Mouse (Mus musculus) heart, embryonic 11.5 days (tissue): Measurements from ENCODE around the gene Mgam. TPM values are rescaled to one million over a fixed set of nuclear protein-coding genes. Genes with fewer than 3 reads are reported as not detected.
"Not testable (repeated sequence)": the region's sequence is repeated elsewhere in the genome, so short reads cannot be mapped to it uniquely, and the experiment has no call there.

Source experiments
- ATAC-seq: fragments of 200-750 bp; cut with Nextera tagmentation; replicated peaks from 2 replicates; pipeline ENCODE4 v1.8.0; 2017; ENCODE audit warnings: moderate library complexity; ENCODE audit not compliant: insufficient number of reproducible peaks, low FRiP score, low TSS enrichment
- H3K27ac ChIP-seq: fragments of 300-500 bp; sonication (generic); 2 replicates; pipeline ENCODE4 v1.5.1; 2014; ENCODE audit warnings: mild to moderate bottlenecking, low read depth, low read length
- H3K27me3 ChIP-seq: fragments of 300-500 bp; sonication (generic); 2 replicates; pipeline ENCODE4 v1.6.1; 2014; ENCODE audit warnings: mild to moderate bottlenecking, low read length, mixed read lengths; ENCODE audit not compliant: control insufficient read depth, insufficient read depth
- H3K36me3 ChIP-seq: fragments of 300-500 bp; sonication (generic); 2 replicates; pipeline ENCODE4 v1.6.1; 2014; ENCODE audit warnings: mild to moderate bottlenecking, low read length, moderate library complexity, mixed read lengths; ENCODE audit not compliant: control insufficient read depth, insufficient read depth
- H3K4me1 ChIP-seq: fragments of 300-500 bp; sonication (generic); 2 replicates; pipeline ENCODE4 v1.6.1; 2014; ENCODE audit warnings: low read length; ENCODE audit not compliant: control insufficient read depth, insufficient read depth
- H3K4me2 ChIP-seq: fragments of 300-500 bp; sonication (generic); 2 replicates; pipeline ENCODE4 v1.6.1; 2014; ENCODE audit warnings: mild to moderate bottlenecking, moderate library complexity
- H3K4me3 ChIP-seq: fragments of 300-500 bp; sonication (generic); 2 replicates; pipeline ENCODE4 v1.5.1; 2014; ENCODE audit warnings: low read depth, low read length
- H3K9ac ChIP-seq: fragments of 300-500 bp; sonication (generic); 2 replicates; pipeline ENCODE4 v1.6.1; 2014; ENCODE audit warnings: mild to moderate bottlenecking, low read depth, low read length, moderate library complexity
- H3K9me3 ChIP-seq: fragments of 300-500 bp; sonication (generic); replicated peaks from 2 replicates; pipeline ENCODE4 v1.6.1; 2016; ENCODE audit warnings: low read length; ENCODE audit not compliant: control insufficient read depth
- WGBS: fragments of 180-500 bp; shearing (Covaris S2); extraction: QIAGEN DNeasy Blood & Tissue Kit; methylation state at CpG from one replicate; pipeline ENCODE4 v1.1.7; 2014; ENCODE audit not compliant: insufficient replicate concordance; 5-methylcytosine and 5-hydroxymethylcytosine counted together
- polyA plus RNA-seq: library from polyadenylated mRNA; unstranded; fragments of >200 nt; fragmentation: Nextera tagmentation; extraction: Ambion mirVana; gene quantifications from 2 replicates; pipeline ENCODE4 v1.2.1, GENCODE M21; 2014

The Mgam gene
- polyA plus RNA-seq, 1 experiment from 2014 or later, result 0.06 TPM

DNA sequence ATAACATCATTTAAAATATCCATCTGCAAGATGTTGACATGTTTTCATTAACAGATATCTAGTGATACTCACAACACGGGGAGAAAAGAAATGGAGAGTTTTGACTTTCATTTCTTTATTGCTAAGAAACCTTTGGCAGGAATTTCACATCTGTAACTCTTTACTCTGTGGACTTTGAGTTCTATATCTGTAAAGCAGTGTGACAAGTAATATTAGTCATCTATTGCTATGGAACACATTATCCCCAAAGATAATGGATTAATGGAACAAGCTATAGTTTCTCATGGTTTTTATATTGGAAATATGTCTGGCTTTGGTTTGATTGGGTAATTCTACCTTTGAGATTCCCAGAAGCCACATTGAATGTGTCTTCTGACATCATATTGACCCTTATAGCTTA is 22.3 kb downstream of the Mgam start:
- no peaks in the 10 kb centered on the region for H3K27me3 ChIP-seq
- H3K9ac ChIP-seq, result no peak overlapping the region
- no peaks in the 10 kb centered on the region for H3K36me3 ChIP-seq
- no peaks in the 10 kb centered on the region for H3K9me3 ChIP-seq
- no peak overlapping the region for H3K27ac ChIP-seq
- no peak overlapping the region for H3K4me3 ChIP-seq
- H3K4me1 ChIP-seq, result no peaks in the 10 kb centered on the region
- 80% methylated on average over 1 of the region's 1 CpGs for WGBS
- no peak for ATAC-seq
- H3K4me2 ChIP-seq, result no peak overlapping the region

DNA sequence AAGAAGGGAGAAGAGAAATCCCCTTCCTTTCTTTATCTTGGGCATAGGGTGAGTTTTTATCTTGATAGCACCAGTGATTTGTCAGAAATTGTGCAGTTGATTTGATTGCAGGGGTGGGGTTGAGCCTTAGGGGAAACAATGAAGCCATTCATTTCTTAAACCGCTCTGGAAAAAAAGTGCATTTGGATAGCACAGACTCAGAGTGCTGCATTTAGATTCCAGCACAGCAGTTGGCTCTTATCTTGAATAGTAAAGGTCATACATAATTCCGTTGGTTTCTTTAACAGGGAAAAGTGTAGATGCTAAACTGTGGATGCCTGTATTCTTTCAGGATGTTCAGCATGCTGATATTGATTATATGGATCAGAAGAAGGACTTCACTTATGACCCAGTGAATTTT is 32.3 kb downstream of the Mgam start:
- Histone ChIP-seq H3K4me1 (no peaks in the 10 kb centered on the region), H3K4me2 (no peak overlapping the region), H3K36me3 (no peaks in the 10 kb centered on the region), H3K27ac (no peak overlapping the region), H3K9ac (no peak overlapping the region), H3K4me3 (no peak overlapping the region), H3K9me3 (no peaks in the 10 kb centered on the region), H3K27me3 (no peaks in the 10 kb centered on the region)
- no peak for ATAC-seq
- WGBS, result 43% methylated on average over 2 of the region's 2 CpGs

DNA sequence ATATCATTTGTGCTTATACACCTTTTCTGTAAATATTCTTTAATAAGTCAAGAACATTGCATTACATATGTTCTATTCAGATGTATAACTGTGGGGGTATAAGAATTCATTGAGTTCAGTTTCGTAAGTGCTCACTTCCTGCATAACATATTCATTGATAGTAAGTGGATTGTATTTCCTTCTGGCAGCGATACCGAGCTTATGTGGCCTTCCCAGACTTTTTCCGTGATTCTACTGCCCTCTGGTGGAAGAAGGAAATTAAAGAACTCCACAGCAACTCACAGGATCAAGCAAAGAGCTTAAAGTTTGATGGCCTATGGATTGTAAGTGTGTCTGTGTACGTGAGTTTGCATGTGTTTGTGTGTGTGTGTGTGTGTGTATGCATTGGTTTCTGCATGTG is 60.5 kb downstream of the Mgam start:
- Histone ChIP-seq H3K4me2 (no peak overlapping the region), H3K4me1 (no peaks in the 10 kb centered on the region), H3K4me3 (no peak overlapping the region), H3K27me3 (no peaks in the 10 kb centered on the region), H3K36me3 (no peaks in the 10 kb centered on the region), H3K9ac (no peak overlapping the region), H3K27ac (no peak overlapping the region), H3K9me3 (no peaks in the 10 kb centered on the region)
- 11% methylated on average over 5 of the region's 5 CpGs for WGBS
- ATAC-seq, result no peak

DNA sequence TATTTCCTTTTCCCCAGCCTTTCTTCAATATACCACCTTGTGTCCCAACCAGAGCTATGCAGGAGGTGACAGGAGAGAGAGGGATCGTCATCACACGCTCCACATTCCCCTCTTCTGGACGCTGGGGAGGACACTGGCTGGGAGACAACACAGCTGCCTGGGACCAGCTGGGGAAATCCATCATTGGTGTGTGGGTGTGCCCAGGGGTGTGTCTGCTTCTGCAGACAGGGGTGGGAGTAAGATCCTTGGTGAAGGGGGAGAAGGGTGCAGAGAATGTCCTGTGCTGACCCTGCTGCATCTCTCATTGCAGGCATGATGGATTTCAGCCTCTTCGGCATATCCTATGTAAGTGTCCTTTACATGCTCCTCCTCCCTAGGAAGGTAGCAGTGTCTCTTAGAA is 63.4 kb downstream of the Mgam start:
- H3K27me3 ChIP-seq, H3K27ac ChIP-seq, H3K4me1 ChIP-seq, ATAC-seq, H3K4me2 ChIP-seq, H3K36me3 ChIP-seq, H3K4me3 ChIP-seq, H3K9me3 ChIP-seq, H3K9ac ChIP-seq: not testable (repeated sequence)
- WGBS, result 42% methylated on average over 4 of the region's 4 CpGs

GRCm38 (mm10) chr6:40713494-40713893 is 84.9 kb downstream of the Mgam start:
- H3K27me3 ChIP-seq, H3K9me3 ChIP-seq, H3K9ac ChIP-seq, H3K27ac ChIP-seq, H3K4me3 ChIP-seq, H3K4me1 ChIP-seq, H3K4me2 ChIP-seq, H3K36me3 ChIP-seq, ATAC-seq: not testable (repeated sequence)
- 72% methylated on average over 5 of the region's 5 CpGs for WGBS

GRCm38 (mm10) chr6:40715705-40716104 is 87.1 kb downstream of the Mgam start:
- ATAC-seq, result no peak
- no peak overlapping the region for H3K4me3 ChIP-seq

GRCm38 (mm10) chr6:40728506-40728905 is 99.9 kb downstream of the Mgam start:
- H3K27me3 ChIP-seq, H3K4me2 ChIP-seq, H3K9me3 ChIP-seq, H3K27ac ChIP-seq, H3K4me3 ChIP-seq, H3K4me1 ChIP-seq, H3K9ac ChIP-seq, H3K36me3 ChIP-seq: not testable (repeated sequence)
- 45% methylated on average over 4 of the region's 4 CpGs for WGBS
- ATAC-seq, result peak; percentile 46; the same call in 1 of the 2 replicates

More at GRCm38 (mm10) chr6:40715705-40716104, 87.1 kb downstream of the Mgam start:
- no peak overlapping the region for H3K4me2 ChIP-seq
- H3K27me3 ChIP-seq, result no peaks in the 10 kb centered on the region
- no peaks in the 10 kb centered on the region for H3K4me1 ChIP-seq
- H3K9ac ChIP-seq, result no peak overlapping the region
- H3K9me3 ChIP-seq, result no peaks in the 10 kb centered on the region
- WGBS, result 78% methylated on average over 1 of the region's 1 CpGs
- H3K27ac ChIP-seq, result no peak overlapping the region
- no peaks in the 10 kb centered on the region for H3K36me3 ChIP-seq

DNA sequence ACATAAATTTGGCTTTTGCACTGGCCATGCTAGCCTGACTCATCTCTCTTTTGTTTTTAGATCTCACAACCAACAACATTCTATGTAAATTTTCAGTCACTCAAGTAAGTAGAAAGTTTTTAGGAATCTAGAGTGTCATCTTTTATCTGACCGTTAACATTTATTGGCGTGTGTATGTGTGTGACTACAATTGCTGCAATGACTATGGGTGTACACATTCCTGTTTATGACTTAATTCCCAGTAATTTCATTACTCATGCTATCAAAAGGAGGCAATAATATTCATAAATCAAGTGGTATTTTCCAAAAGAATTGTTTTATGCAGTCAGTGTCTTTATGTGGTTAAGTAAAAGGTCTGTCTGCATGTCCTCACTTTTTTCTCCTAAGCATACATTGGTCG is 110.9 kb downstream of the Mgam start:
- Histone ChIP-seq H3K27me3 (no peaks in the 10 kb centered on the region), H3K4me3 (no peak overlapping the region), H3K4me2 (no peak overlapping the region), H3K9me3 (no peaks in the 10 kb centered on the region), H3K9ac (no peak overlapping the region), H3K4me1 (no peaks in the 10 kb centered on the region), H3K36me3 (no peaks in the 10 kb centered on the region), H3K27ac (no peak overlapping the region)
- ATAC-seq, result no peak
- 76% methylated on average over 3 of the region's 3 CpGs for WGBS

DNA sequence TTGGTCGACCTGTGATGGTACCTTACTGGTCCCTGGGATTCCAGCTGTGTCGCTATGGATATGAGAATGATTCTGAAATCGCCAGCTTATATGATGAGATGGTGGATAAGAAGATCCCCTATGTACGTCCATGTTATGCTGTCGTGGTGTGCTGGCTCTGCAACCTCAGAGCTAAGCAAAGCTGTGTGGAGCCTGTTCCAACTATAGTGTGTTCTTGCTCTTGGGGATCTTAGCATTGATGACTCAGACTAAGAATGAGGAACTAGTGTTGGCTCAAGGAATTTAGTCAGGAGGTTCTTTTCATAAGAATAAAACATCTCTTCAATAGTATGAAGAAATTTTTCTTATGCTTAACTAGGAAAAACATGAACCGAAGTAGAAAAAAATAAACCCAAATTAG is 120.4 kb downstream of the Mgam start:
- 73% methylated on average over 6 of the region's 6 CpGs for WGBS
- not testable (repeated sequence) for H3K9me3 ChIP-seq, H3K27ac ChIP-seq, H3K27me3 ChIP-seq, H3K36me3 ChIP-seq, H3K4me3 ChIP-seq, H3K4me1 ChIP-seq, ATAC-seq, H3K9ac ChIP-seq, H3K4me2 ChIP-seq
